Comparison of ENCODE assay signal across 8 mouse cellular contexts in genomic region chr2:72298406-72298805, GRCm38 (mm10). TPM values are rescaled to one million over a fixed set of nuclear protein-coding genes. Genes with fewer than 3 reads are reported as not detected.
DNase-seq lines count a peak whose midpoint lies in the region; ATAC-seq and TF ChIP-seq lines count a peak whose summit lies in the region.

No protein-coding gene starts in this region.

- no peak for TF ChIP-seq POLR2A in bone marrow macrophage, adult 2 months (IDR thresholded peaks at IDR 0.05; ENCODE audit: borderline replicate concordance, low read depth, low read length)

- peak; percentile 89 for DNase-seq in gastrocnemius, adult 18-20 months (ENCODE audit: low spot score)
- no peak for DNase-seq in gastrocnemius, postnatal 14 days
- DNase-seq in 416B (ENCODE audit: low read depth), result peak; percentile 61
- no peak for DNase-seq in natural killer cell, adult 2 months (ENCODE audit: low spot score in 2 of 2)

- H3K36me3 ChIP-seq in heart, embryonic 13.5 days, result peaks cover 37% of the 10 kb centered on the region
- H3K36me3 ChIP-seq in hindbrain, embryonic 12.5 days, result 0 out of 2 replicates have a peak, but pooled peaks cover 3% of the 10 kb centered on the region

- no peak overlapping the region for H3K27ac ChIP-seq in bone marrow macrophage, adult 2 months (ENCODE audit: insufficient read depth, low read depth, low read length)
- H3K27ac ChIP-seq in heart, embryonic 13.5 days (replicated peaks), result peak overlapping the region; percentile 76
- no peak overlapping the region for H3K27ac ChIP-seq in hindbrain, embryonic 12.5 days

- peaks cover 37% of the 10 kb centered on the region for H3K4me1 ChIP-seq in bone marrow macrophage, adult 2 months (ENCODE audit: control insufficient read depth, insufficient read depth, low read length)
- peaks cover 39% of the 10 kb centered on the region for H3K4me1 ChIP-seq in heart, embryonic 13.5 days
- no peaks in the 10 kb centered on the region for H3K4me1 ChIP-seq in hindbrain, embryonic 12.5 days

- intact Hi-C loops in gastrocnemius, postnatal 14 days (cut with DNase I; ENCODE audit: low total_unique reads), result loop anchor here (5.0 kb wide), 1 partner anchor 89 kb away; no protein-coding TSS in a partner anchor

- 48% methylated on average over 4 of the region's 4 CpGs for WGBS in heart, embryonic 13.5 days
- 61% methylated on average over 4 of the region's 4 CpGs for WGBS in hindbrain, embryonic 12.5 days

- peak overlapping the region; percentile 69; the same call in 1 of the 2 replicates for H3K9ac ChIP-seq in heart, embryonic 13.5 days
- H3K9ac ChIP-seq in hindbrain, embryonic 12.5 days, result no peak overlapping the region

- no peak overlapping the region for H3K4me2 ChIP-seq in heart, embryonic 13.5 days
- H3K4me2 ChIP-seq in hindbrain, embryonic 12.5 days (replicated peaks), result no peak overlapping the region

- ATAC-seq in heart, embryonic 13.5 days (ENCODE audit: extremely low read depth, insufficient number of reproducible peaks, low FRiP score, low TSS enrichment), result no peak
- peak; percentile 76; the same call in 1 of the 2 replicates for ATAC-seq in megakaryocyte-erythroid progenitor cell, adult 5-6 weeks (replicated peaks; ENCODE audit: low FRiP score, low TSS enrichment, poor library complexity, severe bottlenecking)
- ATAC-seq in hindbrain, embryonic 12.5 days (ENCODE audit: low FRiP score), result no peak

- H3K27me3 ChIP-seq in heart, embryonic 13.5 days (replicated peaks), result no peaks in the 10 kb centered on the region
- no peaks in the 10 kb centered on the region for H3K27me3 ChIP-seq in hindbrain, embryonic 12.5 days

- peak; percentile 45; the same call in 1 of the 2 replicates for TF ChIP-seq CTCF in bone marrow macrophage, adult 2 months (IDR thresholded peaks at IDR 0.05; ENCODE audit: low read depth, low read length)

- no peaks in the 10 kb centered on the region for H3K9me3 ChIP-seq in heart, embryonic 13.5 days
- H3K9me3 ChIP-seq in hindbrain, embryonic 12.5 days (replicated peaks), result no peaks in the 10 kb centered on the region

- H3K4me3 ChIP-seq in bone marrow macrophage, adult 2 months (ENCODE audit: insufficient read depth, low read length), result no peak overlapping the region
- H3K4me3 ChIP-seq in heart, embryonic 13.5 days, result no peak overlapping the region
- H3K4me3 ChIP-seq in hindbrain, embryonic 12.5 days, result no peak overlapping the region

RNA-seq across cellular contexts. Expression of gene Map3k20, which starts 13.0 kb away (rescaled TPM):
- 100 to 1,000 TPM; 335 to 441 TPM for total RNA-seq in gastrocnemius, adult 18-20 months (2021)
- total RNA-seq in gastrocnemius, postnatal 14 days (2021), result 100 to 1,000 TPM; 270 to 292 TPM
- polyA plus RNA-seq in bone marrow macrophage, adult 2 months (2012; ENCODE audit: insufficient read depth, insufficient read length, missing spikeins), result 16.9 and 20.3 TPM in 2 replicates
- polyA plus RNA-seq in heart, embryonic 13.5 days (2015; fragmentation: Nextera tagmentation; extraction: Ambion mirVana), result 43.9 and 44.8 TPM in 2 replicates
- total RNA-seq in megakaryocyte-erythroid progenitor cell, adult 5-6 weeks (2014; fragmentation: Nextera tagmentation), result 34.4 and 46.9 TPM in 2 replicates
- total RNA-seq in megakaryocyte-erythroid progenitor cell, adult 5-6 weeks (2017), result 30.5 and 34.1 TPM in 2 replicates
- 9.4 and 11.0 TPM in 2 replicates for polyA plus RNA-seq in hindbrain, embryonic 12.5 days (2016; fragmentation: Nextera tagmentation; extraction: Ambion mirVana)

Comparison
In these comparisons a context has a peak if more than half of its experiments do, and no peak if none do; other contexts are left out.
1. DNase-seq: peak in gastrocnemius, adult 18-20 months (single experiment) and 416B (single experiment); none in gastrocnemius, postnatal 14 days (single experiment) and natural killer cell, adult 2 months (0 of 2).
2. RNA of gene Map3k20, which starts 13.0 kb away (total RNA-seq): 335 to 441 TPM in gastrocnemius, adult 18-20 months and 270 to 292 TPM in gastrocnemius, postnatal 14 days; 30.5 to 46.9 TPM in megakaryocyte-erythroid progenitor cell, adult 5-6 weeks; every median in the first group is over 4 times any median in the second.